Mouse (Mus musculus) forebrain, embryonic 16.5 days (tissue): ENCODE results near the gene Ptch2. TPM values are rescaled to one million over a fixed set of nuclear protein-coding genes. Genes with fewer than 3 reads are reported as not detected.

Experiments
- ATAC-seq: fragments of 200-750 bp; cut with Nextera tagmentation; 2 replicates; pipeline ENCODE4 v1.8.0; 2017; ENCODE audit warnings: mild to moderate bottlenecking, moderate library complexity
- H3K27ac ChIP-seq: fragments of 300-500 bp; sonication (generic); 2 replicates; pipeline ENCODE4 v1.5.1; 2014; ENCODE audit warnings: low read length, control low read depth
- H3K27me3 ChIP-seq: fragments of 300-500 bp; sonication (generic); replicated peaks from 2 replicates; pipeline ENCODE4 v1.6.1; 2014; ENCODE audit warnings: low read length; ENCODE audit not compliant: control insufficient read depth, insufficient read depth
- H3K36me3 ChIP-seq: fragments of 300-500 bp; sonication (generic); 2 replicates; pipeline ENCODE4 v1.6.1; 2014; ENCODE audit not compliant: control insufficient read depth, insufficient read depth
- H3K4me1 ChIP-seq: fragments of 300-500 bp; sonication (generic); replicated peaks from 2 replicates; pipeline ENCODE4 v1.6.1; 2014; ENCODE audit warnings: low read length; ENCODE audit not compliant: control insufficient read depth, insufficient read depth
- H3K4me2 ChIP-seq: fragments of 300-500 bp; sonication (generic); 2 replicates; pipeline ENCODE4 v1.6.1; 2014; ENCODE audit warnings: mild to moderate bottlenecking, low read length, control low read depth
- H3K4me3 ChIP-seq: fragments of 300-500 bp; sonication (generic); replicated peaks from 2 replicates; pipeline ENCODE4 v1.5.1; 2014; ENCODE audit warnings: mild to moderate bottlenecking, low read length, control low read depth
- H3K9ac ChIP-seq: fragments of 300-500 bp; sonication (generic); replicated peaks from 2 replicates; pipeline ENCODE4 v1.6.1; 2014; ENCODE audit warnings: low read depth, low read length, control low read depth
- H3K9me3 ChIP-seq: fragments of 300-500 bp; sonication (generic); 2 replicates; pipeline ENCODE4 v1.6.1; 2016; ENCODE audit warnings: low read length; ENCODE audit not compliant: control insufficient read depth
- WGBS: fragments of 180-500 bp; shearing (Covaris S2); extraction: QIAGEN DNeasy Blood & Tissue Kit; methylation state at CpG from one replicate; pipeline ENCODE4 v1.1.7; 2014; 5-methylcytosine and 5-hydroxymethylcytosine counted together
- polyA plus RNA-seq: library from polyadenylated mRNA; unstranded; fragments of >200 nt; fragmentation: Nextera tagmentation; extraction: Ambion mirVana; gene quantifications from 2 replicates; pipeline ENCODE4 v1.2.1, GENCODE M21; 2015

Gene Ptch2
- polyA plus RNA-seq, 1 experiment from 2014 or later: 5.5 TPM

DNA sequence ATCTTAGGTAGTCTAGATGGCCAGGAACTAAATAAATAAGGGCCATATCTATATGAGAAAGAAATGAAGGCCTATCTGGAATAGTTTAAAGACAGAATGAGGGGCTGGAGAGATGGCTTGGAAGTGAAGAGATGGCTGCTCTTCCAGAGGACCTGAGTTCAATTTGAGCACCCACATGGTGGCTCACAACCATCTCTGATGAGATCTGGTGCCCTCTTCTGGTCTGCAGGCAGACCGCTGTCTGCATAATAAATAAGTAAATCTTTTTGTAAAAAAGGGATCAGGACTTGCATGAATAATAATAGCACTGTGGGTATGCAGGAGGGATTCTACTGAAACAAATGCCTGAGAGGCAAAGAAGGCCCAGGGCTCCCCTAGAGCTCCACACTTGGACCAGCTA lies 17.4 kb downstream of the Ptch2 start:
- no peak for ATAC-seq
- Histone ChIP-seq H3K36me3 (no peaks in the 10 kb centered on the region), H3K27ac (no peak overlapping the region), H3K4me3 (no peak overlapping the region), H3K27me3 (no peaks in the 10 kb centered on the region), H3K9me3 (no peaks in the 10 kb centered on the region), H3K9ac (no peak overlapping the region), H3K4me1 (no peaks in the 10 kb centered on the region), H3K4me2 (no peak overlapping the region)
- 83% methylated on average over 1 of the region's 1 CpGs for WGBS

DNA sequence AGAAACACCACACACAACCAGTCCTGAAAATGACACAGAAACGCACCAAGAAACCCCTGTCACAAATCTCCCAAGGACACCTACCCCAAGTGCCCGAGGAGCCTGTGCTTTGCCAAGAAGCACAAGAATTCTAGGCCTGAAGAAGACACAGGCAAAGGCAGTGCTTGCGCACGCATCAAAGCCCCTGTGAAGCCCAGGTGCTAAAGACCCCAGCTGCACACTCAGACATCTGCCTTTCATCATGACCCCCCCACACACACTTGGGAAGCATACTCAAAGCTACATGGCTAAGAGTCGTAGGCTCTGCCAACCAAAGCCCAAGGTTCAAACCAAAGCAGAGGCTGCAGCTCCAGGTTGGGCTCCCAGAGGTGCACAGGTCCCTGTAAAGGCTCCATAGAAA lies 19.7 kb downstream of the Ptch2 start:
- Histone ChIP-seq H3K4me3 (no peak overlapping the region), H3K4me1 (peaks cover 6% of the 10 kb centered on the region), H3K9me3 (no peaks in the 10 kb centered on the region), H3K27ac (no peak overlapping the region), H3K27me3 (no peaks in the 10 kb centered on the region), H3K36me3 (no peaks in the 10 kb centered on the region), H3K4me2 (no peak overlapping the region), H3K9ac (no peak overlapping the region)
- no peak for ATAC-seq
- WGBS: 92% methylated on average over 5 of the region's 5 CpGs

DNA sequence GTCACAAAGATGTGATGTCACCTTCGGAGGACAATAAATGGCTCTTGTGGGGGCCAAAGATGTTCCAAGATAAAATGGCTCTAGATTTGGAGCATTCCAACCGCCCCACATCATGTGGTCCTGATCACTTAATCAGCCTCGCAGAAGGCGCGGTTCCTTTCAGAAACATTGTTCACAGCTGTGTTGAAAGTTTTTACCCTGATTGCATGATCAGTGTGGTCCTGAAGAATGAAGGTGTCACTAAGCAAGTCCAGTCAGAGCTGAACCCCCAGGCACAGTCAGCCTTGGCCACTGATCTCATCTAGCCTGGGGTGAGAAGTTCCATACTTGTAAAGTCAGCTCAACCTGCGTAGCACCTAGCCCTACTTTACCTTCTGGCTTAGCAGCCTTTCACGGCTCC lies 22.1 kb downstream of the Ptch2 start:
- 95% methylated on average over 7 of the region's 7 CpGs for WGBS
- Histone ChIP-seq H3K4me2 (no peak overlapping the region), H3K9me3 (no peaks in the 10 kb centered on the region), H3K27me3 (no peaks in the 10 kb centered on the region), H3K27ac (no peak overlapping the region), H3K4me1 (peaks cover 6% of the 10 kb centered on the region), H3K9ac (no peak overlapping the region), H3K36me3 (no peaks in the 10 kb centered on the region), H3K4me3 (no peak overlapping the region)
- ATAC-seq: no peak

DNA sequence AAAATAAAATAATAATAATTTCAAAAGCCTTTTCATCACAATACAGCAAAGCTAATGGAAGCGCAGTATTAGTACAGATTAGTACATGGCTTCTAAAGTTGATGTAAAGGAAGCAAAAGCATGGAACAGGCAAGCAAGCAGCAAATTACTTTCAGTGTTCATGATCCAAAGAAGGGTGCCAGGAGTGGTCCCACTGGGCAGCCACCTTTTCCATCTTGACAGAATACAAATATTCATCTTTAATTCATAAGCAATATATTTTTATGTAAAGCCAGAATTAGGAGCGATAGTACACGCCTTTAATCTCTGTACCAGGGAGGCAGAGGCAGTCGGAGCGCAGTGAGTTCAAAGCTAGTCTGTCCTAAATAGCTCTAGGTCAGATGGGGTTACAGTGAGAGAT lies 23.8 kb downstream of the Ptch2 start:
- H3K4me3 ChIP-seq: peak overlapping the region; percentile 75
- ATAC-seq: no peak
- H3K4me2 ChIP-seq: peak overlapping the region; percentile 92
- peak overlapping the region; percentile 93 for H3K27ac ChIP-seq
- H3K27me3 ChIP-seq: no peaks in the 10 kb centered on the region
- no peaks in the 10 kb centered on the region for H3K9me3 ChIP-seq
- WGBS: 78% methylated on average over 5 of the region's 5 CpGs
- H3K4me1 ChIP-seq: peaks cover 6% of the 10 kb centered on the region
- no peaks in the 10 kb centered on the region for H3K36me3 ChIP-seq
- peak overlapping the region; percentile 80 for H3K9ac ChIP-seq

DNA sequence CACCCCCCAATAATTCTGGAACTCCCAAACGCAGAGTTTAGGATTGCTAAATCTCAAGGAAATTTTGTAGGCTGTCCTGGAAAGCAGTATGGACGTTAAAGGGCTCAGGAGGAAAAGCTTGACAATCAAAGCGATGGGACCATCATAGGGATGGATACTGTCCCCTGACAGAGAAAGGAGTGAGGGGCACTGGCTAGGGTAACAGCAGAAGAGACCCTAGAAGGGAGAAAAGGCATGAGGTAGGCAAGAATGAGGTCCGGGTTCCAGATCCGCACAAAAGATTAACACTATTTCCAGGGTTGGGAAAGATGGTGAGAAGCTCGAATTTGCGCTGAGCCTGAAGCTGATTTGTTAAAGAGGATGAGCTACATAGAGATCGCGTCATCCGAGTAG lies 24.2 kb downstream of the Ptch2 start:
- Histone ChIP-seq H3K4me3 (peak overlapping the region; percentile 75), H3K4me1 (peaks cover 8% of the 10 kb centered on the region), H3K27ac (peak overlapping the region; percentile 93), H3K9ac (peak overlapping the region; percentile 80), H3K36me3 (no peaks in the 10 kb centered on the region), H3K27me3 (no peaks in the 10 kb centered on the region), H3K4me2 (peak overlapping the region; percentile 92), H3K9me3 (no peaks in the 10 kb centered on the region)
- WGBS: 2% methylated on average over 10 of the region's 10 CpGs
- ATAC-seq: peak; percentile 9; the same call in 1 of the 2 replicates

DNA sequence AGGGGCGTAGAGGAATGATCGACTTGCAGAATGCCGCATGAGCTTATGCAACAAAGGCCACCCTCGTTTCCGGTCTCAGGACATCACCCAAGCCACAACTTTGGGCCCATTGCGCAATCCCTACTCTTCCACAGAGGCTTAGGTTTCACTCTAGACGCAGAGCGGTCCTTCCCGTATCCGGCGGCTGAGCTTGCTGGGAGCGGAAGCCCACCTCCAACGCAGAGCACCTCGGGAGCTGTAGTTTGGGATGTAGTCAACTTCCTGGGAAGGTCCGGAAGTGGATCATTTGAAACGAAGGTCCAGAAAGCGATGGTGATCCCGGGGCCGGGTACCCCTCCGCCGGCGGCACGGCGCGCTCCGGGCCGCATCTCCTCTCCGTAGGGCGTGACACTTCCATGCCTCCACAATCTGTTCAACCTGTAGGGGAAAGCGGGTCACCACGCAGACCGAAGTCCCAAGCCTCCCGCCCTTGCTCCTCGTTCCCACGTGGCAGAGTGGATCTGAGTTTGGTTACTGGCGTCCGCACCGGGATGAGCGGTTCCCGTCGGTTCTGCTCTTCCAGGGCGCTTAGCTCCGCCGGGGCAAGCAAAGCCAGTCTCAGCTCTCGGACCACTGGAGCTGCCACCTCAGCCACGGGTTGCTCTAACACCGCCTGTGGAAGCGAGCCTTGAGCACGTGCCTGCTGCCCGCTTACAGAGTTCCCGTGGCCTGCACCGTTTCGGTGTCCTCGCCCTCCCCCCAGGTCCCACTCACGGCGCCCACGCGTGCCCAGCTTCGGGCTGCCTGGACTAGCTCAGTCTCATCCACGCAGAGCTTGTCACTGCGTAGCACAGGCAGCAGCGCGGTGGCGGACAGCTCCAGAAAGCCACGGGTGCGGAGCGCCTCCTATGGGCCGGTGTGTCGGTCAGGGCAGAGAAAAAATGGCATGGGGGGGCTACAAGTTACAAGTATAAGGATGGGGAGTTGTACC lies 24.9 kb downstream of the Ptch2 start:
- ATAC-seq: peak; percentile 97
- Histone ChIP-seq H3K4me2 (peak overlapping the region; percentile 92), H3K9me3 (no peaks in the 10 kb centered on the region), H3K27ac (peak overlapping the region; percentile 93), H3K9ac (peak overlapping the region; percentile 80), H3K4me3 (peak overlapping the region; percentile 75), H3K36me3 (no peaks in the 10 kb centered on the region), H3K27me3 (no peaks in the 10 kb centered on the region), H3K4me1 (peaks cover 14% of the 10 kb centered on the region)
- under 1% methylated on average over 69 of the region's 69 CpGs for WGBS

DNA sequence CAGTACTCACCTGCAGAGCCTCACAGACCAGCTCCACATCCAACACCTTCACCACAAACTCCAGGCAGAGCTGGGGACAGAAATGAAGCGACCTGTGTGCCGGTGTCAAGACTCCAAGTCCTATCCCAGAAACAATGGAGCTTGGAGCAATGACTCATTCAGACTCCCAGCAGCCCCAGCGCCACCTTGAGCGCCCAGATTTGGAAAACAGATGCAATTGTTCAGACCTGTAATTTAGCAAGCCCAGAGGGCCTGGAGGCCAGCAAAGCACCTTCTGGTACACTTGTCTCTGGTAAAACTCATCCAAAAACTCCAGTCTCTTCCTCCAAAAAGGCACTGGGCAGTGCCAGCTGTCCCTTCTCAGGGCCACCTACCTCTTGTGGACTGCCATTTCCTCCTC lies 26.3 kb downstream of the Ptch2 start:
- Histone ChIP-seq H3K4me3 (no peak overlapping the region), H3K27ac (no peak overlapping the region), H3K4me1 (peaks cover 20% of the 10 kb centered on the region), H3K36me3 (no peaks in the 10 kb centered on the region), H3K9ac (no peak overlapping the region), H3K9me3 (no peaks in the 10 kb centered on the region), H3K4me2 (no peak overlapping the region), H3K27me3 (no peaks in the 10 kb centered on the region)
- ATAC-seq: no peak
- WGBS: 83% methylated on average over 4 of the region's 4 CpGs

DNA sequence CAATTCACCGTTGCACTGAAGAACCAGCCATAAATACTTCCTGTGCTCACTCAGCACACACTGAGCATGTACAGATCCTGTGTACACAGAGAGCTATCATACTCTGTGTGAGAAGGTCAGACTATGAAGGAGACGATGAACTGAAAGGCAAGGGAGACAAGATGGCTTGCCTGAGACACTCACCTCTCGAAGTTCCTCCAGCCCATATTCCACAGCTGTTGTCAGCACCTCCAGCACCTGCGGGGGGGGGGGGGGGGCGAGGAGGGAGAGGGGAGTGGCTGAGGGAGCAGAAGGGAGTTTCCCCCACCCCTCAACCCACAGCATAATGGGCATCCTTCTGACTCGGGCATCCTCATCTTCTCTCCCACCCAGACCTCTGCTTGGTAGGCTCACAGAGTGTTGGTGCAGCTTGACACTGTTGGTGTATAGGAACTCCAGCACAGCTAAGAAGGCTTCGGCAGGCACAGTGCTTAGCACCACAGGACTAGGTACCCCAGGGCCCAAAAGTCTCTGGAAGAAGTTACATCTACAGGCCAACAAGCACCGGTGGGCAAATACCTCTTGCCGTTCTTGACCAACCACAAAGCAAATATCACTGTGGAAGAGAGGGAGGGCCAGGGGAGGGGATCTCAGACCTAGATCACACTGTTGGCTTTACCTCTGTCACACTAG lies 27.8 kb downstream of the Ptch2 start:
- H3K4me3 ChIP-seq: no peak overlapping the region
- H3K4me2 ChIP-seq: no peak overlapping the region
- H3K9ac ChIP-seq: no peak overlapping the region
- no peaks in the 10 kb centered on the region for H3K27me3 ChIP-seq
- no peak overlapping the region for H3K27ac ChIP-seq
- no peaks in the 10 kb centered on the region for H3K9me3 ChIP-seq
- ATAC-seq: no peak
- no peaks in the 10 kb centered on the region for H3K36me3 ChIP-seq
- H3K4me1 ChIP-seq: peaks cover 20% of the 10 kb centered on the region
- 93% methylated on average over 7 of the region's 9 CpGs for WGBS

DNA sequence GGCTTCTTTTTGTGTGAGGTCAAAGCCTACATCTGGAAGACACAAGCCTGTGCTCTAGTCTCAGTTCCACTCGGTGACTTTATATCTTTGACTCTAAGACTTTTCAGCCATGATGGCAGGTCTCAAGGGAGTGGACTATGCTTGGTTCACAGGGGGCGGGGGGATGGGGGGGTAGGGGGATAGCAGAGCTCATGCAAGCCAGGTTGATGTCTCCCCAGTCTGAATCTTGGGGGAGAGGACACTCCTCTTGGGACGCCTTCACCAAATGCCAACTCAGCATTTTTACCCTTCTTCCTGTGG lies 28.3 kb downstream of the Ptch2 start:
- no peak overlapping the region for H3K9ac ChIP-seq
- no peak overlapping the region for H3K4me2 ChIP-seq
- ATAC-seq: no peak
- no peak overlapping the region for H3K4me3 ChIP-seq
- H3K9me3 ChIP-seq: no peaks in the 10 kb centered on the region
- no peaks in the 10 kb centered on the region for H3K36me3 ChIP-seq
- no peak overlapping the region for H3K27ac ChIP-seq
- WGBS: 82% methylated on average over 3 of the region's 3 CpGs
- peaks cover 20% of the 10 kb centered on the region for H3K4me1 ChIP-seq
- no peaks in the 10 kb centered on the region for H3K27me3 ChIP-seq
